Mouse (Mus musculus): ENCODE results near the gene Zfp773. TPM values are rescaled to one million over a fixed set of nuclear protein-coding genes. Genes with fewer than 3 reads are reported as not detected.
"Not testable (repeated sequence)": the region's sequence is repeated elsewhere in the genome, so short reads cannot be mapped to it uniquely, and the experiment has no call there.

Gene Zfp773
- 12.3 and 12.8 TPM in 2 replicates for polyA plus RNA-seq (2016; fragmentation: Nextera tagmentation; extraction: Ambion mirVana)

DNA sequence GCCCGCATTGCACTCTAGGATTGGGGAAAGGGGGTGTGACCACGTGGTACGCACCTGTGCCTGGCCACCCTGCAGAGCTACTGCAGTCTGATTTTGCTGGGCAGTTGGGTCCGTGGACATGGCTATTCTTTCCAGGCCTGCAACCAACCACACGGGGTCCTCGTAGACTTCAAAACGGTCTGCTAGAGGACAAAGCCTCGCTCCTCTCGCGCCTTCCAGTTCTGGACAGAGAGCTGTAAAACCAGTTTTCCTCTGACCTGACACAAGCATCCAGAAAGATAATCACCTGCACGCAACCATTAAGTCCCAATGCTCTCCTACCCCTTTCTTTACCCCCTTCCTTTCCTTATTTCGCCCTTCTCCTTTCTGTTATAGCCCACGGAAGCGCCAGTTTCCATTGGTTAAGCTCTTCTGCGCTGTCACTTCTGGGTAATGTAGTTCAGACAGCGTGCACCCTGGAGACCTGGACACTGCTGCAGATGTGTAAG lies at the start of gene Zfp773:
TSS of gene Zfp773 (minus strand) at position 377 of the 488 bp plus-strand sequence.
- Histone ChIP-seq H3K4me3 (replicated peaks) (peak within 1 kb of the TSS; percentile 43), H3K9me3 (no peaks in the 10 kb centered on the region), H3K27ac (peak within 1 kb of the TSS; percentile 38; the same call in 1 of the 2 replicates), H3K9ac (peak within 1 kb of the TSS; percentile 67), H3K4me2 (peak within 1 kb of the TSS; percentile 58), H3K27me3 (no peaks in the 10 kb centered on the region), H3K4me1 (peaks cover 12% of the 10 kb centered on the region), H3K36me3 (replicated peaks) (peaks cover 20% of the 10 kb centered on the region)
- WGBS = 6% methylated on average over 16 of the region's 16 CpGs
- peak; percentile 97 for ATAC-seq (ENCODE audit: low FRiP score)

DNA sequence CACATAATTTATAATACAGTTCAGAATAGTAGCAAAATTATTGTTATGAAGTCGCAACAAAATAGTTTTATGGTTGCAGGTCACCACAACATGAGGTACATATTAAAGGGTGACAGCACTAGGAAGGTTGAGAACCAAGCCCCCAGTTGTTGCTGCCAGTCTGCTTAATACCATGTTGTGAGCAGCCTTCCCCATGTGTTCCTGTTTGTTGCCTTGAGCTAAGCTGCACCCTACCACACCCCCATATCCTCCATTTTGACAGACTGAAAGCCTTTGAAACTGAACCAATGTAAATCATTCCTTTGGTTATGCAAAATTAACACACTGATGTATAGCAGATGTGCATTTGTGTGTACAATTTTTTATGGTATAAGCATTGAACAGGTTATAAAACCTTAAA lies 49.3 kb upstream of the Zfp773 start:
- H3K36me3 ChIP-seq (replicated peaks) = peaks cover 30% of the 10 kb centered on the region
- H3K9ac ChIP-seq = no peak overlapping the region
- H3K4me3 ChIP-seq (replicated peaks) = no peak overlapping the region
- no peaks in the 10 kb centered on the region for H3K4me1 ChIP-seq
- H3K27me3 ChIP-seq = no peaks in the 10 kb centered on the region
- no peaks in the 10 kb centered on the region for H3K9me3 ChIP-seq
- no peak overlapping the region for H3K27ac ChIP-seq
- whole genome bisulfite sequencing = 85% methylated on average over 1 of the region's 1 CpGs
- no peak for ATAC-seq (ENCODE audit: low FRiP score)
- no peak overlapping the region for H3K4me2 ChIP-seq

DNA sequence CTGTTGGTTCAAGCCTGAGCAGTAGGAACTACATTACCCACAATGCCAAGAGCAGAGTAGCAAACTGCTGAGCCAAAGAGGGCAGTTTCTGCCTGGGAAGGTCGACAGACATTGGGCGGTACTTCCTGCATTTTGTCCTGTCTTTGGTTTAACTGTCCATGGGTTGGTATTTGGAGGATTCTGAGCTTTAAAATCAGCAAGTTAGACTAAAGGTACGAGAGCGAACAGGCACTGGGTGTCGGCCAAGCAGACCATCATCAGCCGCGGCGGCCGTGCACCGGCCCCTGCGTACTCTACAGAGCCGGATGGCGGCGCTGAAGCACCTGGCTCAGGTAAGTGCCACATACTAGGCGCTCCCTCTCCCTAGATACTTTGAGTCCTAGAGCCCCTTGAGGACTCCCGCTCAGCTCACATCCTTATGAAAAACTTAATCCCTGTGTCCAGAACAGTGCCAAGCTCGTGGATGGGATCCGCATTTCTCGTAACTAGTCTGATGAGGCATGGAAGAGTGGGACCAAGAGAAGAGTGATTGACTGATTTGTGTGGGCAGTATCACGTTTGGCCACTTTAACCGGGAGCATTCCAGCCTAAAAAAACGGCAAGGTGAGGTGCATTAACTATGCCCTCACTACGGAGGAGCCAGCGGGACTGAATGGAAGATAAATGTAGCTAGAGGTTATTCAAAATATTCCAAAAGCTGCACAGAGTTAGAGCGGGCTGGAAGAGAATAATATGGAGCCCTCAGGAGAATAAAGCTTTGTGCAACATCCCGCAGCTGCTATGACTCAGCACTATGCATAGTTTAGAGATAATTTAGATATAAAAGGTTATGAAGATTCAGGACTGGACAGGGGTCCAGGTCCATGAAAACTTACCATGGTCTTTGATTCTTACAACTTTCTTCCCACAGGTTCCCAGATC lies 34.9 kb upstream of the Zfp773 start, which contains the start of gene Zfp418:
TSS of gene Zfp418 (plus strand) at position 104 of the 921 bp plus-strand sequence.
- WGBS = 1% methylated on average over 26 of the region's 26 CpGs
- Histone ChIP-seq H3K9ac (peak within 1 kb of the TSS; percentile 72), H3K4me3 (replicated peaks) (peak within 1 kb of the TSS; percentile 69), H3K27ac (no peak within 1 kb of the TSS), H3K36me3 (replicated peaks) (peaks cover 8% of the 10 kb centered on the region), H3K9me3 (no peaks in the 10 kb centered on the region), H3K27me3 (no peaks in the 10 kb centered on the region), H3K4me1 (peaks cover 7% of the 10 kb centered on the region; the same call in 1 of the 2 replicates), H3K4me2 (peak within 1 kb of the TSS; percentile 75)
- ATAC-seq (ENCODE audit: low FRiP score) = peak; percentile 97

DNA sequence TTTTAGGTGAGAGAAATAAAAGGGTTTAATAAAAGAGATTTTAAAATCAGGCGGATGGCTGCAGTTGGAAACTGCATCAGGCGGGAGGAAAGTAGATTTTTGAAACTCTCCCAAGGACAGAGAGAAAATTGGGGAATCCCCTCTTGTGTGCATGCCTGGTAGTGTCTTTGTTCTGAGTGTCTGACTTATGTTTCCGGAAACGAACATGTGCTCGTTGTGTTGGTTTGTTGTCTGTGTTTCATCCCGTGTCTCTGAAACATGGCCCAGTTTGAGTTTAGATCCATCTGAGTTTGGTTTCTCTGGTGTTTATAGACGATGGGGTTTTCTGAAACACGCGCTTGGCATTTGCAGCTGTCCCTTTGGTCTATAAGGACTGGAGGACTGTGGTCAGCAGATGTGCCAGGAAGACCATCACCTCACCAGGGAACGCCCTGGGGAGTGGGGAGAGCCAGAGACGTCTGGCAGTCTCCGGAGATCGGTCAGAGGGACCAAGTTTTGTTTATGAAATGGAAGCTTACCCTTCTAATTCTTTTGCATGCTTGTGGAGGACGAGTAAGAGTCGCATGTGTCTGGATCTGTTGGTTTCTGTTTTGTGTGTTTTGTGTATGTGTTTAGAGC lies 9.5 kb upstream of the Zfp773 start:
- Histone ChIP-seq H3K9ac (no peak overlapping the region), H3K27me3 (no peaks in the 10 kb centered on the region), H3K9me3 (peaks cover 16% of the 10 kb centered on the region), H3K27ac (no peak overlapping the region), H3K4me1 (no peaks in the 10 kb centered on the region), H3K4me3 (replicated peaks) (no peak overlapping the region), H3K36me3 (replicated peaks) (no peaks in the 10 kb centered on the region), H3K4me2 (no peak overlapping the region)
- WGBS = 90% methylated on average over 15 of the region's 15 CpGs
- no peak for ATAC-seq (ENCODE audit: low FRiP score)

DNA sequence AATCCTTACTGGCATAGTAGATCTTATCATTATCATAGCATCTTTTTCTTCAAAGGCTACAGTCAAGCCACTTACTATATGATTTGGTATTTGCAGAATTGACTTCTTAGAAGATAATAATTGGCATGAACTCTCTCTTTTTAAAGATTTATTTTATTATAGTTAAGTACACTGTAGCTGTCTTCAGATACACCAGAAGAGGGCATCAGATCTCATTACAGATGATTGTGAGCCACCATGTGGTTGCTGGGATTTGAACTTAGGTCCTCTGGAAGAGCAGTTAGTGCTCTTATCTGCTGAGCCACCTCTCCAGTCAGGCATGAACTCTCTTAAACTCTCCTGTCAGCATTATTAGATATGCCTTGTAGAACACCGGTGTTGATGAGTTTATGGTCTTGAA lies 7.7 kb upstream of the Zfp773 start:
- no peaks in the 10 kb centered on the region for H3K36me3 ChIP-seq (replicated peaks)
- no peak overlapping the region for H3K4me2 ChIP-seq
- 88% methylated on average over 1 of the region's 1 CpGs for WGBS
- H3K9me3 ChIP-seq = peaks cover 16% of the 10 kb centered on the region
- no peaks in the 10 kb centered on the region for H3K4me1 ChIP-seq
- H3K27me3 ChIP-seq = no peaks in the 10 kb centered on the region
- no peak overlapping the region for H3K27ac ChIP-seq
- H3K4me3 ChIP-seq (replicated peaks) = no peak overlapping the region
- no peak overlapping the region for H3K9ac ChIP-seq
- ATAC-seq (ENCODE audit: low FRiP score) = no peak

DNA sequence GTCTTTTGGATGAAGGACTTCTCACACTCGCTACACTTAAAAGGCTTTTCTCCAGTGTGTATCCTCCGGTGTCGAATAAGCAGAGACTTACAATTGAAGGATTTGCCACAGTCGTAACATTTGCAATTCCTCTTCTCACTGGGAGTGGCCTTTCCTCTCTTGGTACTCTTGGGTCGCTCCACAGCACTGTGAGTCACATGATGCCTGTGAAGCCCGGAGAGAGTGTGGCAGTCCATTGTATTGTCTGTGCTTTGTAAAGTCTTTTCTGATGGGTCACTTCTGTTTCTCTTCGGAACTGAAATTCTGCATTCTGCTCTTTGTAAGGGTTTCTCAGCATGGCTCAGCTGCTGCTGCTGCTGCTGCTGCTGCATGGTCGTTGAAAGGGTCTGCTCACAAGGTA lies 3.8 kb downstream of the Zfp773 start:
- Histone ChIP-seq H3K27ac (no peak overlapping the region), H3K36me3 (replicated peaks) (peaks cover 28% of the 10 kb centered on the region), H3K27me3 (no peaks in the 10 kb centered on the region), H3K4me3 (replicated peaks) (no peak overlapping the region), H3K9ac (no peak overlapping the region), H3K4me1 (peaks cover 12% of the 10 kb centered on the region), H3K4me2 (no peak overlapping the region), H3K9me3 (no peaks in the 10 kb centered on the region; the same call in 1 of the 2 replicates)
- 83% methylated on average over 8 of the region's 8 CpGs for WGBS
- no peak for ATAC-seq (ENCODE audit: low FRiP score)

DNA sequence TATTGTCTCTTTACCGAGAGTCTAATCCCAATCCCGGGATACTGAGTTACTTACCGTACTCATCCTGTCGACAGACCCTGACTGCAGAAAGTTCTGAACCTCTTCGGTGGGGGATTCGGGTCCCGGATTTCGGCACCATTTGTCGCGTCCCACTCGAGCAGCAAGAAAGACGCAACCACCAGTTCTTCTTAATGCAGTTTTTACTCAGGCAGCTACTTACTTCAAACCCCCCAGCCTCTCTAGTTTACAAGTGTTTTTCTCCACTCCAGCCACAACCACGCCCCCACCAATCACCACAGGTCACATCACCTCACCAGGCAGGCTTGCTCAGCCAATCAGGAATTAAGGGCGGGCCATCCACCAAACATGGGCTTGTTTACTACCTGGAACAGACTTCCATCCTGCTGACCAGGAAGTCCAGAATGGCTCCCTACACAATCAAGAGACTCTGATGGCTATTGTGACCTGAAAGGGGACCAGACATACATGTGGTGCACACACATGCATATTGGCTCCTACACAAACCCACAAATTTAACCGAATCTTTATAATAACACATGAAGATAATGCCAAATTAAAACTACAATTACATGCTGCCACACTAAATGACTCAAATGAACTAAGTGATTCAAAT lies 5.9 kb downstream of the Zfp773 start:
- H3K9ac ChIP-seq; H3K27me3 ChIP-seq; H3K27ac ChIP-seq; H3K4me2 ChIP-seq; H3K4me3 ChIP-seq (replicated peaks); ATAC-seq (ENCODE audit: low FRiP score); H3K4me1 ChIP-seq; H3K9me3 ChIP-seq: not testable (repeated sequence)
- peaks cover 28% of the 10 kb centered on the region for H3K36me3 ChIP-seq (replicated peaks)
- WGBS = 97% methylated on average over 15 of the region's 15 CpGs

DNA sequence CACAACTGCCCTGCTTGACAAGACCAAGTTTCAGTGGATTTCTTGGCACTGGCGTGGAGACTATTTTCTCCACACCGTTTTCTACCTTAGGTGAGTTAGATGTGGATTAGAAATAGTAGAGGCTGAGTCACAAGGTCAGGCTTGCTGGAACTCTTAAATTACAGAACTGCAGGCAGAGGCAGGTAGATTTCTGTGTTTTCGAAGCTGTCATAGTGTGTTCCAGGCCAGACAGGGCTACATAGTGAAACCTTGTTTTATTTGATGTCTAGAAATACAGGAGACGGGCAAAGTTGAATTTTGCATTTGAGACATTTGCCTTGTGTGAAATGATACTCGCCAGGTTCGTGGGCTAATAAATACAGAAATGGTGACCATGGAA lies 15.0 kb downstream of the Zfp773 start:
- Histone ChIP-seq H3K27me3 (no peaks in the 10 kb centered on the region), H3K36me3 (replicated peaks) (peaks cover 26% of the 10 kb centered on the region), H3K4me2 (peak overlapping the region; percentile 60), H3K27ac (no peak overlapping the region), H3K4me1 (peaks cover 12% of the 10 kb centered on the region), H3K9me3 (no peaks in the 10 kb centered on the region), H3K4me3 (replicated peaks) (peak overlapping the region; percentile 58), H3K9ac (no peak overlapping the region)
- peak; percentile 50; the same call in 1 of the 2 replicates for ATAC-seq (ENCODE audit: low FRiP score)
- 53% methylated on average over 6 of the region's 6 CpGs for WGBS

DNA sequence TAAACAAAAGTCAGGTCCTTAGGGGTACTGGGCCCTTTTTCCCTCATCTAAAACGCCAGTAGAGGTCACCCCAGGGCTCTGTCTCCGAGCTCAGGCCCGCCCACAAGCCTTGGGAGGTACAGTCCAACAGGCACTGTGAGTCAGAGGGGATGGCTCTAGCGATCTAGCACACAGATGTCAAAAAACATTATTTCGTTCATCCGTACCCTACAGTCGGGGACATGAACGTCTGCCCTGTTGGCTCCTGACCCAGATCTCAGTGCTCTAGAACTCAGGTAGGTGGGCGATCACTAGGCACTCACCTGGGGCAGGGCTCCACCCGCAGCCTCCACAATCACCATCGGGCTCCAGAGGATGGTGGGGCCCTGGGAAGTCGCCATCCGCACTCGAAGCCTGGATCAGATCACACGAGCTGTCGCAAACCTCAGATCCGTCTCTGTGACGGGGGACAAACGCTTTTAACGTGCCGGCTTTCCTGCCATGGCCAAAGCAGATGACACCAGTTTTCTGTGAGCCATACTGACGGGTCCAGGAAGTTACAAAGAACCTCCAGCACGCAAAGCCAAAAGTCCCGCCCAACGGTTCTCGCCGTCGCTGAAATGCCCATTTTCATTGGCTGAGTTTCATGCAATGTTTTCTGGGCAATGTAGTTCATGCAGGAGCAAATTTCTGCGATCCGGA lies 15.5 kb downstream of the Zfp773 start, which contains the start of gene Zfp954:
TSS of gene Zfp954 (minus strand) at position 568 of the 681 bp plus-strand sequence.
- Histone ChIP-seq H3K4me3 (replicated peaks) (peak within 1 kb of the TSS; percentile 58), H3K4me1 (peaks cover 12% of the 10 kb centered on the region), H3K4me2 (peak within 1 kb of the TSS; percentile 60), H3K36me3 (replicated peaks) (peaks cover 31% of the 10 kb centered on the region), H3K27me3 (no peaks in the 10 kb centered on the region), H3K27ac (no peak within 1 kb of the TSS), H3K9ac (peak within 1 kb of the TSS; percentile 69), H3K9me3 (no peaks in the 10 kb centered on the region)
- ATAC-seq (ENCODE audit: low FRiP score) = peak; percentile 88
- under 1% methylated on average over 30 of the region's 30 CpGs for WGBS

DNA sequence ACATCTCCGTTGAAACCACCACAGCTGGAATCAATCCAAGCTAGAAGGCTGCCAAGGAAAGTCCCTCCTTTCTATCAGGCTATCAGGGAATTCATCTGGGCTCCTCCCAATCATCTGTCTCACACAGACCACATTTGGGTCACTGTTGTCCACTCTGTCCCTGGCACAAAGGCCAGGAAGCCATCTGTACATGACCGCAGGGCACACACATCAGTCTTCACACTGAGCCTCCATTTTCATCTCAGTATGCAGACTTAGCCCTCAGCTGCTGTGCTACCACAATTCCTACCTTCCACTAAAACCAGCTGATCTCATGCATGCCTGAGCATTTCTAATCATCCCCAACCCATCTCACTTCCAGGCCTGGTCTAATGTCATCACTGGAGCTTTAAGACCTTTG lies 18.1 kb downstream of the Zfp773 start:
- H3K27ac ChIP-seq = no peak overlapping the region
- no peak overlapping the region for H3K4me2 ChIP-seq
- peaks cover 12% of the 10 kb centered on the region for H3K4me1 ChIP-seq
- 91% methylated on average over 2 of the region's 2 CpGs for WGBS
- H3K9me3 ChIP-seq = no peaks in the 10 kb centered on the region
- H3K4me3 ChIP-seq (replicated peaks) = no peak overlapping the region
- ATAC-seq (ENCODE audit: low FRiP score) = no peak
- no peaks in the 10 kb centered on the region for H3K27me3 ChIP-seq
- H3K36me3 ChIP-seq (replicated peaks) = peaks cover 56% of the 10 kb centered on the region
- no peak overlapping the region for H3K9ac ChIP-seq

DNA sequence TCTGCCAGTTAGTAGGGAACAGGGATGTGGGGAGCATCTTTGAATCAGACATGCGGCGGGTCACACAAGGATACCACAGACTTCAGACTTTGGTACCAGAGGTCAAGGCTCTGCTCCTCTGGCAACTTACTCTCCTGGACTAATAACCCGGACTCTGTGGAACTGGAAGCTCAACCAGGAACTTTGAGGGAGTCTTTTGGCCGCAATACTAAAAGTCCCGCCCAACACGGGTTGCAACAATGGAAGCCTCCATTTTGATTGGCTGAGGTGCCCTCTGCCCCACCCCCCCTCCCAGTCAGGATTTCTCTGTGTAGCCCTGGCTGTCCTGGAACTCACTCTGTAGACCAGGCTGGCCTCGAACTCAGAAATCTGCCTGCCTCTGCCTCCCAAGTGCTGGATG lies 28.1 kb downstream of the Zfp773 start:
- Histone ChIP-seq H3K36me3 (replicated peaks) (peaks cover 3% of the 10 kb centered on the region), H3K9ac (no peak overlapping the region), H3K4me3 (replicated peaks) (no peak overlapping the region), H3K27me3 (no peaks in the 10 kb centered on the region), H3K4me1 (no peaks in the 10 kb centered on the region), H3K27ac (no peak overlapping the region), H3K9me3 (peaks cover 29% of the 10 kb centered on the region), H3K4me2 (no peak overlapping the region)
- ATAC-seq (ENCODE audit: low FRiP score) = no peak
- 91% methylated on average over 7 of the region's 7 CpGs for WGBS

All from forebrain, embryonic 12.5 days (tissue).